Mouse (Mus musculus) ES-Bruce4 (cell line): ENCODE measurements around the gene Fam213a.

Experiments
- CTCF ChIP-seq: IDR thresholded peaks from one replicate; pipeline ENCODE4 v1.8.1; 2011; ENCODE audit warnings: low read depth, low read length
- POLR2A ChIP-seq: IDR thresholded peaks from one replicate; pipeline ENCODE4 v1.8.1; 2011; ENCODE audit warnings: low read length; ENCODE audit not compliant: insufficient read depth

- TF ChIP-seq CTCF, result no peak
- no peak for TF ChIP-seq POLR2A
These were observed 21.1 kb downstream of the Fam213a start for GRCm38 (mm10) chr14:40992464-40992863.
